Mouse (Mus musculus) embryonic facial prominence, embryonic 14.5 days (tissue): ENCODE data around the gene Scarf2. TPM values are rescaled to one million over a fixed set of nuclear protein-coding genes. Genes with fewer than 3 reads are reported as not detected.

Experiments used
- ATAC-seq: fragments of 200-750 bp; cut with Nextera tagmentation; 2 replicates; pipeline ENCODE4 v1.8.0; 2017; ENCODE audit warnings: low read depth, moderate number of reproducible peaks, moderate TSS enrichment
- DNase-seq: peaks from one replicate; pipeline ENCODE4 v3.0.0-alpha.2; 2015; ENCODE audit warnings: low spot score
- H3K27ac ChIP-seq: fragments of 300-500 bp; sonication (generic); replicated peaks from 2 replicates; pipeline ENCODE4 v1.5.1; 2014; ENCODE audit warnings: low read depth, mild to moderate bottlenecking, low read length, moderate library complexity
- H3K27me3 ChIP-seq: fragments of 300-500 bp; sonication (generic); replicated peaks from 2 replicates; pipeline ENCODE4 v1.6.1; 2014; ENCODE audit warnings: low read length; ENCODE audit not compliant: control insufficient read depth, insufficient read depth
- H3K36me3 ChIP-seq: fragments of 300-500 bp; sonication (generic); 2 replicates; pipeline ENCODE4 v1.6.1; 2014; ENCODE audit warnings: low read length, mixed read lengths; ENCODE audit not compliant: control insufficient read depth, insufficient read depth
- H3K4me1 ChIP-seq: fragments of 300-500 bp; sonication (generic); 2 replicates; pipeline ENCODE4 v1.6.1; 2014; ENCODE audit warnings: antibody characterized with exemption, low read length; ENCODE audit not compliant: control insufficient read depth, insufficient read depth
- H3K4me2 ChIP-seq: fragments of 300-500 bp; sonication (generic); 2 replicates; pipeline ENCODE4 v1.6.1; 2014; ENCODE audit warnings: low read depth, mild to moderate bottlenecking, low read length, moderate library complexity, mixed read lengths
- H3K4me3 ChIP-seq: fragments of 300-500 bp; sonication (generic); 2 replicates; pipeline ENCODE4 v1.5.1; 2014; ENCODE audit warnings: low read depth, mild to moderate bottlenecking, low read length
- H3K9ac ChIP-seq: fragments of 300-500 bp; sonication (generic); 2 replicates; pipeline ENCODE4 v1.6.1; 2014; ENCODE audit warnings: low read depth, mild to moderate bottlenecking, low read length, moderate library complexity, mixed read lengths
- H3K9me3 ChIP-seq: fragments of 300-500 bp; sonication (generic); 2 replicates; pipeline ENCODE4 v1.6.1; 2016; ENCODE audit warnings: low read length; ENCODE audit not compliant: control insufficient read depth
- WGBS: fragments of 180-500 bp; shearing (Covaris S2); extraction: QIAGEN DNeasy Blood & Tissue Kit; methylation state at CpG from one replicate; pipeline ENCODE4 v1.1.7; 2014; 5-methylcytosine and 5-hydroxymethylcytosine counted together
- polyA plus RNA-seq: library from polyadenylated mRNA; unstranded; fragments of >200 nt; fragmentation: Nextera tagmentation; extraction: Ambion mirVana; gene quantifications from 2 replicates; pipeline ENCODE4 v1.2.1, GENCODE M21; 2014

The Scarf2 gene
- polyA plus RNA-seq, 1 experiment from 2014 or later, result 34.5 TPM

- ATAC-seq (peak; percentile 78), DNase-seq (peak; percentile 95)
- WGBS, result 9% methylated on average over 7 of the region's 7 CpGs
- Histone ChIP-seq H3K9ac (no peak overlapping the region), H3K4me2 (peak overlapping the region; percentile 18), H3K4me3 (no peak overlapping the region), H3K36me3 (peaks cover 26% of the 10 kb centered on the region), H3K27ac (peak overlapping the region; percentile 96), H3K4me1 (peaks cover 60% of the 10 kb centered on the region), H3K27me3 (peaks cover 6% of the 10 kb centered on the region; the same call in 1 of the 2 replicates), H3K9me3 (no peaks in the 10 kb centered on the region)
These were observed 12.6 kb downstream of the Scarf2 start for GRCm38 (mm10) chr16:17809711-17810110.

GRCm38 (mm10) chr16:17812120-17812519 is 15.0 kb downstream of the Scarf2 start:
- Histone ChIP-seq H3K4me3 (no peak overlapping the region), H3K9ac (no peak overlapping the region), H3K36me3 (peaks cover 15% of the 10 kb centered on the region), H3K9me3 (no peaks in the 10 kb centered on the region), H3K27me3 (no peaks in the 10 kb centered on the region), H3K27ac (no peak overlapping the region), H3K4me2 (no peak overlapping the region), H3K4me1 (peaks cover 45% of the 10 kb centered on the region)
- ATAC-seq, result no peak
- peak; percentile 81 for DNase-seq
- 7% methylated on average over 5 of the region's 5 CpGs for WGBS

GRCm38 (mm10) chr16:17813173-17813572 is 16.1 kb downstream of the Scarf2 start:
- DNase-seq, result peak; percentile 13
- no peak overlapping the region for H3K27ac ChIP-seq
- WGBS, result 33% methylated on average over 4 of the region's 4 CpGs

GRCm38 (mm10) chr16:17815411-17816402 is 18.6 kb downstream of the Scarf2 start:
- WGBS, result 3% methylated on average over 39 of the region's 63 CpGs
- ATAC-seq, result peak; percentile 90

More at GRCm38 (mm10) chr16:17813173-17813572, 16.1 kb downstream of the Scarf2 start:
- Histone ChIP-seq H3K4me3 (no peak overlapping the region), H3K36me3 (0 out of 2 replicates have a peak, but pooled peaks cover 5% of the 10 kb centered on the region), H3K4me1 (peaks cover 34% of the 10 kb centered on the region), H3K27me3 (no peaks in the 10 kb centered on the region), H3K9me3 (no peaks in the 10 kb centered on the region), H3K9ac (no peak overlapping the region), H3K4me2 (no peak overlapping the region)
- ATAC-seq, result no peak

DNA sequence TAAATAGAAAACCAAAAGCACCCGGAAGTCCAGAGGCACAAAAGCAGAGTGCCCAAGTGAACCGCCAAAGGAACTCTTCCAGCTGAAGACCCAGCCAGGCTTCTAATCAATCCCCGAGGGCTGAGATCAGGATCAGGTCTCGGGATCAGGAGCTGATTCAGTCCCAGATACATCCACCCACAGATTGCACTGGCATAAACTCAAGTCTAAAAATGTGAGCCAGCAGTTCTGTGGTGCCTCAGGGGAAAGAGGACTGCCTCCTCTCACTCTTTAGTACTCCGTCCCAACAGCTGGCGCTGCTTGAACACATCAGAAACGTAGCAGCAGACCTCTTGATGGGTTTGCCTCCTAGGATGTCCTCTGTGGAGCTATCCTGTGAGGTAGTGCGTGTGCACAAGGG is 19.4 kb downstream of the Scarf2 start:
- Histone ChIP-seq H3K36me3 (no peaks in the 10 kb centered on the region), H3K9me3 (no peaks in the 10 kb centered on the region), H3K4me2 (peak overlapping the region; percentile 71; the same call in 1 of the 2 replicates), H3K27ac (no peak overlapping the region), H3K4me3 (no peak overlapping the region), H3K9ac (peak overlapping the region; percentile 74; the same call in 1 of the 2 replicates), H3K4me1 (peaks cover 9% of the 10 kb centered on the region; the same call in 1 of the 2 replicates), H3K27me3 (no peaks in the 10 kb centered on the region)
- DNase-seq, result peak; percentile 22
- no peak for ATAC-seq
- 60% methylated on average over 8 of the region's 8 CpGs for WGBS

More at GRCm38 (mm10) chr16:17815411-17816402, 18.6 kb downstream of the Scarf2 start:
- H3K27ac ChIP-seq, result peak overlapping the region; percentile 69
- H3K9ac ChIP-seq, result peak overlapping the region; percentile 74
- peaks cover 12% of the 10 kb centered on the region; the same call in 1 of the 2 replicates for H3K4me1 ChIP-seq
- H3K36me3 ChIP-seq, result no peaks in the 10 kb centered on the region
- H3K9me3 ChIP-seq, result no peaks in the 10 kb centered on the region
- H3K4me3 ChIP-seq, result peak overlapping the region; percentile 49
- H3K27me3 ChIP-seq, result no peaks in the 10 kb centered on the region
- H3K4me2 ChIP-seq, result peak overlapping the region; percentile 71
- peak; percentile 91 for DNase-seq

DNA sequence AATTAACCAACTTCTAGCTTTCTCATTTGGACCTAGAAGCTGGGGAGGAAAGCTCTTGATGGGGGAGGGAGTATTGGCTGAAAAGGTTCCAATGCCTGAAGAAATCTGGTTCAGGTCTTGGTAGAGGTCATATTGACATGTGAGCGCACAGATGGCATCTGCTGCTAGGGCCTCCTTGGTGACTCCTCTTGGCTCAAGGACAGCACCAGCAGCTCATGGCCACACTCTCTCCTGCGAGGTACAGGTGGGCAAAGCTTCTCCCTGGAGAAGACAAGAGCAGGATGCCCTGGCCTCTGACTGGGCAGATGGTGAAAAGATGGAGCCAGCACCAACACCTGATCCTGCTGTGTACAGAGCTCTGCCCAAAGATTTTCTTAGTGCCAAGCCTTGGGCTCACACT is 29.4 kb downstream of the Scarf2 start:
- Histone ChIP-seq H3K27me3 (peaks cover 12% of the 10 kb centered on the region), H3K27ac (no peak overlapping the region), H3K4me2 (no peak overlapping the region), H3K9me3 (no peaks in the 10 kb centered on the region), H3K4me3 (no peak overlapping the region), H3K9ac (no peak overlapping the region), H3K4me1 (no peaks in the 10 kb centered on the region), H3K36me3 (no peaks in the 10 kb centered on the region)
- no peak for DNase-seq
- 83% methylated on average over 2 of the region's 2 CpGs for WGBS
- no peak for ATAC-seq

DNA sequence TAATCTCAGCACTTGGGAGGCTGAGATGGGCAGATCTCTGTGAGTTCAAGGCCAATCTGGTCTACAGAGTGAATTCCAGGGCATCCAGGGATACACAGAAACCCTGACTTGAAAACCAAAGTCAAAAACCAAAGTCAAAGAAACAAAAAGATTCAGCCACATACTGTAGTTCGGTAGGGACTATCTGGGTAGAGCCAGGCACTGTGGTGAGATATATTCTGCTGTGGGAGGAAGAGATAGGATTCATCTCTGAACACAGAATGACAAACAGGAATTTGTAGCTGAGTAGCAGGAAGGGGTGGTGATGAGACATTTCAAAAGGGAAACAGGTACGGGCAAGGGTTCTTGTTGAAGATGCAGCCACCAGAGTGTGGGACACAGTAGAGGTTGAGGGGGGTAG is 31.1 kb downstream of the Scarf2 start:
- DNase-seq, result no peak
- Histone ChIP-seq H3K9me3 (no peaks in the 10 kb centered on the region), H3K4me1 (no peaks in the 10 kb centered on the region), H3K4me3 (no peak overlapping the region), H3K36me3 (no peaks in the 10 kb centered on the region), H3K9ac (no peak overlapping the region), H3K27me3 (peaks cover 29% of the 10 kb centered on the region), H3K4me2 (no peak overlapping the region), H3K27ac (no peak overlapping the region)
- 87% methylated on average over 2 of the region's 2 CpGs for WGBS
- no peak for ATAC-seq

GRCm38 (mm10) chr16:17828867-17829266 is 31.8 kb downstream of the Scarf2 start:
- no peaks in the 10 kb centered on the region for H3K4me1 ChIP-seq
- WGBS, result 60% methylated on average over 3 of the region's 3 CpGs
- H3K36me3 ChIP-seq, result no peaks in the 10 kb centered on the region
- DNase-seq (no peak), ATAC-seq (no peak)
- H3K4me2 ChIP-seq, result no peak overlapping the region
- H3K9ac ChIP-seq, result no peak overlapping the region
- peaks cover 33% of the 10 kb centered on the region for H3K27me3 ChIP-seq
- no peak overlapping the region for H3K27ac ChIP-seq
- no peak overlapping the region for H3K4me3 ChIP-seq
- H3K9me3 ChIP-seq, result no peaks in the 10 kb centered on the region
